Mouse (Mus musculus) heart, postnatal 10 days (tissue): Measurements from ENCODE around the gene Vps4b. TPM values are rescaled to one million over a fixed set of nuclear protein-coding genes. Genes with fewer than 3 reads are reported as not detected.

Source experiments
- DNase-seq, 2 experiments: peaks; one replicate each; pipeline ENCODE4 v3.0.0; 2021
- intact Hi-C: fragments of 180-260 bp; cut with DNase I; formaldehyde crosslinking; loops from one replicate; pipeline ENCODE4 v1.15.1; 2025
- total RNA-seq, 2 experiments: library from RNA; stranded (reverse); gene quantifications; 2 replicates each; pipeline ENCODE4 v1.2.3; 2021

Gene Vps4b
- total RNA-seq = 10 to 100 TPM; 48.5 to 57.3 TPM

DNA sequence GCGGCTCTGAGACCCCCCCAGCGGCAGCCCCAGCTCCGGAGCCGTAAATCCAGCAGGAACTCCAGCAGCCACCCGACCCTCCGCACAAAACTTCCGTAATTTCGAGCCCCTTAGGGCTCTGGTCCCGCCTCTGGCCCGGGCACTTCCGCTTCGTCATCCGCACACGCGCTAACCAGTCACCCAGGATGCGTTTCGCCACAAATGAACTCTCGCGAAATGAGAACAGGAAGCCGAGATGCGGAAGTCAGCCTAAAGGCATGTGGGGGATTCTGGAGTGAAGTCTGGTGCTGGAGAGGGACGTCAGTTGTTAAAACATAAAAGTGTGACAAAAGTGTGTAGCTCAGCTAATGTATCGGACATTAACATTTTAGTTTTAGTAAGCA lies at the start of gene Vps4b:
Gene Vps4b, minus strand, starts transcription at position 187 of the 383 bp plus-strand sequence.
- peak; percentile 96 for DNase-seq
- intact Hi-C loops = loop anchor here (10.0 kb wide), 1 partner anchor 722 kb away; no protein-coding TSS in a partner anchor

DNA sequence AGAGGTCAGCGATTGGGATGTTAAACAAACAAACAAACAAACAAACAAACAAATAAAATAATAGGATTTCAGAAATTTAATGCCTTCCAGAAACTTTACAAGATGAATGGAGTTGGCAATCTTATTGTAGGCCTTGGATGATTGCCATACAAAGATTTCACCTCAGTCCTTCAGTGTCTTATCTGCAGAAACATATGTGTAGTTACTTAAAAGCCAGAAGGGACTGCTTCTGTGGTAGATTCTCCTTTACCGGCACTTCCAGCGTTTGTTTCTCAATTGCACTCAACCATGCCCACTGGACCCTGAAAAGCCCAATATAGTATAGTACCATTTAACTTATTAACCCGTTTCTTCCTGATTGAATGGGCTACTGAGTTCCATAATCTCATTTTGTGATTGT lies 32.3 kb upstream of the Vps4b start:
- DNase-seq = no peak
- intact Hi-C loops = no loop called here

DNA sequence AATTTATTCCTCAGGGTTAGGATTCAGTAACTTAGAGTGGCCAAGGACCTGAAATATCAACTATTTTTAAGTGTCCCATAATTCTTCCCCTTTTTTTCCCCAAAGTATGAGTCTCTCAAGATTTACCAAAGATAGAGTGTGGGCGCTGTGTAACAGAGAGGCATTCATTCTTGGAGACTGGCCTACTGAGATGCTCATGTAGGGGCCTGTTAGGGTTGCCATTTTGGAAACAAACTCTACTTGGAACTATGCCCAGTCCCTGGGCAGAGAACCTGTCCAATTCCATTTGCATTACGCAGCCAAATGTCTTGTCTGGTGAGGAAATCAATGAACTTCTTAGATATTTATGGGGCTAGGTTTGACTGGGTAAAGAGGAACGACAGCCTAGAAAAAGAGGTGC lies 25.8 kb upstream of the Vps4b start:
- peak in 1 of 2 experiments; percentile 8 for DNase-seq
- intact Hi-C loops = no loop called here

DNA sequence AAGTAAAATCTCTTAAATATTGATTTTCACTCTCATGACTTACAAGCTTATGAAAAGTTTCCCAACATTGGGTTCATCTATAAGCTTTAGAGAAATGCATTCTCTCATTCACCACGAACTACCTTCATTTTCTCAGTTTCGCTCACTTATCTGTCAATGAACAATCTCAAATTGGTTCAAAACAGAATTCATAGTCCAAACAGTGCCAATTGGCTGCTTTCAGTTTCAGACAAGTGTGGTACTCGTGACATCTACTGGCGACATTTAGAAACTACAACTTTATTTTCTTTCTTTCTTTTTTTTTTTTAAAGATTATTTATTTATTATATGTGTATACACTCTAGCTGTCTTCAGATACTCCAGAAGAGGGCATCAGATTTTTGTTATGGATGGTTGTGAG lies 21.8 kb upstream of the Vps4b start:
- peak in 1 of 2 experiments; percentile 33 for DNase-seq
- intact Hi-C loops = loop anchor here (5.0 kb wide), 3 partner anchors 101 to 306 kb away; no protein-coding TSS in a partner anchor

DNA sequence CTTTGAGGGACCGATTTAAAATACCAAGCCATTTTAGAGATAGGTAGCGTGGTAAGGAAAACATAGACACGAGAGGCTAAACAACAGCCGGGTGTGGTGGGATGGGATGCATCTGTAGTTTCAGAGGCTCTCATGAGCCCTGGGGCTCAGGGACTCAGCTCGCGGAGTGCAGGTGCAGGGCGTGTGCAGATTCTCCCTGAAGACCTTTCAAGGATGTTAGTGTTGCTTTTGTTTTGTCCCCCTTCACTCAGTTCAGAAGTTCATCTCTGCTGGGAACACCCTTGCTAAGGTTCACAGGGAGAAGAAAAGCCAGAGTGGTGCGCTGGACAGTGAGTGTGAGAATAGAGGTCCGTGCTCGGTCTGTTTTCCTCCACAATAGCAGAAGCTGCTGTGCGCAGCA lies 20.2 kb upstream of the Vps4b start:
- intact Hi-C loops = loop anchor here (2.0 to 5.0 kb wide), 4 partner anchors 99 to 392 kb away; no protein-coding TSS in a partner anchor

DNA sequence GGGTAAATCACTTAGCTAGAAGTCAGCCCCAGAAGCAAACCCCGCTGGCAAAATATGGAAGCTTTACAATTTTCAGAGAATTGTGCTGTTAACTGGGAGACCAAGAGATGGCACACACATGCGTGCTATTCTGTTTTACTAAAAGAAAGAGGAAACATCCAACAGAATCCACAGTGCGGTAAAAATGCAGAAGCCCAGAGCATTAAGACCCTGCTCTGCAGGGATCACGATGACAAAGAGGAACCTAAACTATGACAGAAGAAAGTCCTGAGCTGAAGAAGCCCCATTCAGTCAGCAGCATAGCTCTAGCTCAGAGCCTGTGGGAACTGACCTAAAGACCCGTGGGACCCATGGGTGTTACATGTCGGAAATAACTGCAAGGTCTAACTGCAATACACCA lies 18.7 kb upstream of the Vps4b start:
- no peak for DNase-seq
- intact Hi-C loops = loop anchor here (5.0 kb wide), 3 partner anchors 98 to 303 kb away; no protein-coding TSS in a partner anchor

More for the DNA sequence above, 20.2 kb upstream of the Vps4b start:
- no peak for DNase-seq

DNA sequence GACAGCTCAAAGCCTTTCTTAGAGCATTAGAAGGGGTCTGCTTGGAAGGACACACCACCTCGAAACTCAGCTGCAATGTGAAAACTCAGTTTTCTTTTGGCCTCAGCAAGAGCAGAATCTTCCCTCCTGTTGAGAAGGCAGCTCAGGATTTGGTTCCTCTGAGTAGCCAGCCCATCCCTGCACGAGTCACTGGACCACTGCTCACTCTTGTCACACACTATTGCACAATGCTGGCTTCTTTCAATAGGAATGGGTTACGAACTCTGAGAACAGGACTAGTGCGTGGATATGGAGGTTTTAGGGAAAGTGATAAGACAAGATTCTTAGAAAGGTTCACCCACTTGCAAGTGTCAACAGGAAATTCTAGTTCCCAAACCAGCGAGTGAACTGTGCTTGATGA lies 18.3 kb upstream of the Vps4b start:
- no peak for DNase-seq
- intact Hi-C loops = loop anchor here (5.0 kb wide), 3 partner anchors 98 to 303 kb away; no protein-coding TSS in a partner anchor

DNA sequence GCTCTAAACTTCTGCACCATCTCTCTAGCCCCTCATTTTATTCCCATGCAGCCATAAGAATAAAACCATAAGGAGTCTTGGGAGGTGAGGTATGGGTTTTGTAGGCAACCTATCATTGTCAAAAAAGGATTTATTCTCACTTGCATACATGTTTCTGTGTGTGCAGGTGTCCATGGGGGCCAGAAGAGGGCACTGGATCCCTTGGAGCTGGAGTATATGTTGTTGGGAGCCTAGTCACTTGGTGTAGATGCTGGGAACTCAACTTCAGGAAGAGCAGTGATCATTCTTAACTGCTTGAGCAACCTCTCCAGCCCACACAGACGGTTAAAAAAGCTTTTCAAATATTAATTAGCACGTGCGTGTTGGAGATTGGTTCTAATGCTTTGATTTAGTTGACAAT lies 3.4 kb upstream of the Vps4b start:
- no peak for DNase-seq
- intact Hi-C loops = loop anchor here (10.0 kb wide), 1 partner anchor 725 kb away; no protein-coding TSS in a partner anchor

DNA sequence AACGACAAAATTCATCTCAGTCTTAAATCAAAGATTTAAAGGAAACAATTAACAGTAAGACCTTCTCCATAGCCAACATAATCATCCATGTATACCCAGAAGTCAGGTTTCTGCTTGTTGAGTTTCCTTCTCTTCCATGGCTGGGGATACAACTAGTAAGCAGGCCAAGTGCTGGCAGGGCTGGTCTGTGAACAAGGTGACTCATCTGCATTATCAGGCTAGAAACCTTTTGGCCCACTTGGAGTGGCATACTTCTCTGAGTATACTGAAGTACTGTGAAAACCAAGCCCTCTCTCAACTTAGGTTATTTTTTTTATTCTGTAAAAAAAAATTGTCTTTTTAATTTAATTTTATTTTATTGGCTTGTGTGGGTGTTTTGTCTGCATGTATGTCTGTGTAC lies 2.9 kb upstream of the Vps4b start:
- no peak for DNase-seq
- intact Hi-C loops = loop anchor here (10.0 kb wide), 1 partner anchor 725 kb away; no protein-coding TSS in a partner anchor

DNA sequence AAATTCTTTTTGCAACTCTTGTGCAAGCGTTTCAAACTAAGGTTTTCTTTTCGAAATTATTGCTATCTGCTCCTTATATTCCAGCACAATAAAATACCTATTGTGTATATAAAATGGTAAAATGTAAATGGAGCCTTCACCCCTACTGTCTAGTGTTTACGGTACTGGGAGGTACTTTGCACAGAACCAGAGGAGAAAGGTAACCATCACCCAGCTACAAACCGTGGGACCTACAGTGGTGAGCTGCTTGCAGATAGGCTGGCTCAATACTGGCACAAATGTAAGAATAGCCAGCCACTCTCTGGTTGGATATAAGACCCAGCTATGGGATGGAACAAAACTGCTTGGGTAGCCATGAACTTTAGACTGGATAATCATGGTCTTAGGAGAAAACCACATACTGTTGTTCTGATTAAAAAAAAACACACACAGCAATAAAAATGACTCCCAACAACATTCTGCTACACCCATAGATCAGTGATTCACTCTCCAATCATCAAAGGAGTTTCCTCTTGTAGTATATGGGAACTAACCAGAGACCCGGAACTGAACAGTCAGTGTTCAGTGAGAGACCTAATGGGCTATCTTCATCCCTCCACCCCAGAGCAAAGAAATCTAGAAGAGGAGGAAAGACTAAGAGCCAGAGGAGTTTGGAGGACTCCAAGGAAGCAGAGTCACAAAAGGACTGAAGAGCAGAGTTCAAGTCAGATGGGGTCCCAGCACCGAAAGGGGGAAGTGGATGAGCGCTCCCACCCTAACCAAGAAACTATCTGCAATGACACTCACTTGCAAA lies 655 bp upstream of the Vps4b start:
- peak in 1 of 2 experiments; percentile 12 for DNase-seq
- intact Hi-C loops = loop anchor here (10.0 kb wide), 1 partner anchor 722 kb away; no protein-coding TSS in a partner anchor

DNA sequence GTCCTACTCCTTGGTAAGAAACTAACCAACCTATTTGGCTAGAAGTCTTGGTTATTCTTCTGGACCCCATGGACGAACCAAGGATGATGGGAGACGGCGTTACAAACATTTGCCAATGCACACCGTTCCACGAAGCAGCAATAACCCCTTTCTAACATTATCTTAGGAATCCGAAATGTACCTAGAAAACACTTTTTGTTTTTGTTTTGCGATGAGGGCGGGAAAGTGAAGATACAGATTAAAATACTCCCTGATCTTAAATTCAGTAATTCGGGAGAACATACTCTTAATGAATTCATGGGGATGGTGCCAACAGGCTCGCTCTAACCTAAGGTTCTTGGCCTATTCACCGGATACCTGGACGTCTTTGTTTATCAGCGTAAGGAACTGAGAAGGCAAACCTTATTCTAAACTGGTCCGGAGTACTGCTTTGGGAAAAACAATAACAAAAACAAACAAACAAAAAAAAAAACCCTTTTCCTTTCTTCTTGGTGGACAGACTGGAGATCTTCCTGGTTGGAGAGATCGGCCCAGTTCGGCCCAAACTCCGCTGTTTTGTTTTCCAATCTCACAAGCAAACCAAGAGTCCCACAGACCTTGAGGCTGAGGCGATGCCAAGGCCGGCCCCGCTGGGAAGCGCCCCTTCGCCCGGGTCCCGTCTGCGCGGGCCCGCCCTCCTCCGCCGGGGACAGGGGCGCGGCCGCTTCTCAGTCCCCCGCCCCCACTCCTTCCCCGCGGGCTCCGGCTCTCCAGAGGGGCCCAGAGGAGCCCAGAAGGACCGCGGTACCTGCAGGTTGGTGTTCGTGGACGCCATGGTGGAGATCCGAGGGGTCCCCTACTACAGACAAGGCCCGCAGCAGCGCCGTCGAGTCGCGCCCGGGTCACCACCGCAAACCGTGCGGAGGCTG lies 640 bp downstream of the Vps4b start:
- peak in 1 of 2 experiments; percentile 13 for DNase-seq
- intact Hi-C loops = loop anchor here (2.0 to 10.0 kb wide), 2 partner anchors 35 to 721 kb away; no protein-coding TSS in a partner anchor

DNA sequence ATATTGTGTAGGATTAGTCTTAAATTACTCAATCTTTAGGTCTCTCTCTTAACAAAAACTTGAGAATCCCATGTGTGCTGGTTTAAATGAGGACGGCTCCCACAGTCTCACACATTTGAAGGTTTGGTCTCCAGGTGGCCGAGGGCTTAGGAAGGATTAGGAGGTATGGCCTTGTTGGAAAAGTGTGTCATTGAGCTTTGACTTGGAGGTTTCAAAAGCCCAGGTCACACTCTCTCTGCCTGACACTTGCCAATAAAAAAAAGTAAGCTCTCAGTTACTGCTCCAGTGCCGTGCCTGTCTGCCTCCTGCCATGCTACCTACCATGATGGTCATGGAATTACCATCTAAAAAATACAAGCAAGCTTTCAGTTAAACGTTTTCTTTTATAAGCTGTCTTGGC lies 21.6 kb downstream of the Vps4b start:
- intact Hi-C loops = no loop called here

DNA sequence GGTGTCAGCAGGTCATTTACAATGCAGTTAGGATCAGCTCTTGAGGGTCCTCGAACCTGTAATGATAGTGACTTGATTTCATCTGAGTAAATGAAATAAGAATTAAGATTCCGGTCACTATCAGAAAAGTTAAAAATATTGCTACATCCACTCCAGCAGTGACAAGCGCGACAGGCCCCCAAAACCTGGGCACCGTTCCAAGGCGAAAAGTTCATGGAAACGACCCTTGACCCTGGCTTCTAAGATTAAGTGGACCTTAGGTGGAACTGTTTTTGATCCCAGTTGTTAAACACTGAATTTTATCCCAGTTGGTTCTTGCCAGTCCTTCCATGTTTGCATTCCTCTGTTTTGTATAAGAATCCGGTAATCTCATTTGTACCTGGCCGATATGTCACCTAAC lies 22.4 kb downstream of the Vps4b start:
- intact Hi-C loops = no loop called here
- DNase-seq = no peak

More for the DNA sequence above, 21.6 kb downstream of the Vps4b start:
- no peak for DNase-seq

DNA sequence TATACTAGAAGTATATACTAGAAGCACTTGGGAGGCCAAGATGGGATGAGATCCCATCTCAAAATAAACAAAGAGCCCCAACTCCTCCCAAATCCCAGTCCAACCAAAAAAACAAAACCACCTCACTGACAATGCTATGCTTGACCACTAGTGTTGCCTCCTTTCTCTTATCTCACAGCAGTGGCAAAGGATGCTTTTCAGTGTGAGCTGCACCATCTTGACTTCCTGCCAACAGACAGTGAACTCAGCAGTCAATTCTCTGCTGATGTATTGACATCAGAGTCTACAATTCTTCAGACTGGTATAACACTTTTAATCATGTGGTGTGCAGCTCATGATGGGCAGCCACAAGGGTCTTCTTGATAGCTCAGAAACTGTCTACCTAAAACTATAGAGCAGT lies 27.8 kb downstream of the Vps4b start:
- DNase-seq = no peak
- intact Hi-C loops = no loop called here

DNA sequence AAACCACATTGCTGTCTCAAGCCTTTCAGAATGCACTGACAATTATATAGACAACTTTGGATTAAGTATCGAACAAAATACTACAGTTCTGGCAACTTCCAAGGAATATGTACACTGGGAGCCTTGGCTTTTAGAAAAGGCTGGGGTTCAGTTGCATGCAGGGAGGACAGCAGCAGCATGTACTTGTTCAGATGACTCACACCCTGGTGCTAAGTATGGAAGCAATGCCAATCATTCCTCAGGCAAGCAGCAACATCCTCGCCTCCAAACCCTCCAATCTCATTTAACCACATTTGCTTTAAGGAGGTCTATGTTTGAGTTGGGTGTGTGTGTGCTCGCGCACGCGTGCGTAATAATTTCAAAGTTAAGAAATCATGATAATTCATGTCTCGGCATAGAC lies 30.8 kb downstream of the Vps4b start:
- no peak for DNase-seq
- intact Hi-C loops = no loop called here

DNA sequence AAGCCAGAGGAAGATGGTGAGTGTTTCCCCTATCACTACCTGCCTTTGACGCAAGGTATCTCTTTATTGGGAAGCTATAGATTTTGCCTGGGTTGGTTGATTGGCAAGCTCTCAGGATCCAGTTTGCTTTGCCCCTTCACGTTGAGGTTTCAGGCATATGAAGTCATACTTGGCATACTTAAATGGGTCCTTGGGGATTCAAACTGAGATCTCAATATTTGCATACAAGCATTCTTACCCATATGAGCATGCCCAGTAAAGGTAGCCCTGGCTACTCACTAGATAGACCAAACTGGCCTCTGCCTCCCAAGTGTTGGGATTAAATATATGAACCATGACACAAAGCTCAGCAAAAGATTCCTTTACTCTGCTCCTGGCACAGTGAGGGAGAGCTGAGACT lies 31.7 kb downstream of the Vps4b start:
- intact Hi-C loops = no loop called here
- DNase-seq = no peak

DNA sequence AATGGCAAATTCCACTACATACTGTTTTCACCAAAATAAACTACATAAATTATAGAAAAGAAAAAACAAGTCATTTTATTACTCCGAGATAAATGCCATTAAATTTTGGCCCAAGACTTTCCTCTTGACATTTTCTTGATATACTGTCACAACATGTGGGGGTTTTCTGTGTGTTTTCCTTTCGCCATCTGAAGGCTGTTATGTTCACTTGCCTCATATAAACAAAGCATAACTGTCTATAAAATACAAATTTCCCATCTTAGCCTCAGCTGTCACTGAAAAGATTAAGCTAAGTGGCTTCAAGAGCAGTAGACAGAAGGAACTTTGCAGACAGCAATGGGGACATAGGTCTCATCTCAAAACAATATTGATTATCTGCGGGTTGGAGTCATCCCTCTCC lies 32.2 kb downstream of the Vps4b start:
- DNase-seq = no peak
- intact Hi-C loops = no loop called here

DNA sequence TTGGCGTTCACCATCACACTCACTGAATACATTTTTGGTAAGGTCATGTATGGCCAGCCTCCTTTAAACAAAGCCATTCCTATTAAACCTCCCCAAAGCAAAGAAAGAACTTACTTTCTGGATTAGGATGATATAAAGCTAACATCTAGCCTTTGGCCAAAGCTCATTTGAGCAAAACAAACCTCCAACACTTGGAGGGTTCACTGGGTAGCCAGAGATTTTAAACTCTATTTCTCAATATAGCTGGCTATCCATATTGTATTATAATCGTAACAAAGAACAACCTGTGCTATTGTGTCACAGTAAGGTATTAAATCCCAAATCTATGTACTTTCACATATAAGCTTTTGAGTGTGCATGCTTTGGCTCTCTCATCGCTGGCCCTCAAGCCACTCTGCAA lies 35.8 kb downstream of the Vps4b start:
- intact Hi-C loops = loop anchor here (2.0 kb wide), 1 partner anchor 34 kb away; no protein-coding TSS in a partner anchor
- no peak for DNase-seq

DNA sequence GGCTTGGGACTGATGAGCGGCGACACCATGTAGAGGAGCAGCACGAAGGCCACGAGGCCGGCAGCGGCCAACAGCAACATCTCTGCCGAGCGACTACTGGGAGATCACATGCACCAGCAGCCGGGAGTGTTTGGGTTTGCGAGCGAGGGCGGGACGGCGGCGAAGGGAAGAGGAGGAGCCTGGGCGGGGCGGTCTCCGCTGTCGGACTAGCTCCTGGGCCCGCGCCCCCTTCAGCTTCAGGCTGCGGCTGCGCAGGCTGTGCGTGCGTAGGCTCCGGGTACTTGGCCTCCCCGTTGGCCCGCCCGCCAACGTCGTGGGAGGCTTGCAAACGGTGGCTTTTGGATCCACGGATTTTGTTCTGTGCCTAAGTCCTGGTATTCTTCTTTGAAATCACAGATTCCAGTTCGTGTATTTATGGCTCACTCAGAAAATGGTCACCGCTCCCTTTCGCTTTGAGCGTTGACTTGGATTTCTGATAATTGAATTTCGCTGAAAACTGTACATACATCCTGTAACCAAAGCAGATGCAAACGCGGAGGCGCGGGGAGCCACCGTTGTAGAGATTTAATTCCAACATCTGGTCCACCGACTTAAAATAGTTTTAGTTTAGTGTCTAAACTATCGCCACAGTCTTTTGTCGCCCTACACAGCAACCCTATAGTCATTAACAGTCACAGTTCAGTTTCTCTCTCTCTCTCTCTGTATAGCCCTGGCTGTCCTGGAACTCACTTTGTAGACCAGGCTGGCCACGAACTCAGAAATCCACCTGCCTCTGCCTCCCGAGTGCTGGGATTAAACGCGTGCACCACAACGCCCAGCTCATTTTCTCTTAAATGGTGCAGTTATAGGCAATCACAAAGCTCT lies 36.7 kb downstream of the Vps4b start, which contains the start of gene Kdsr:
Gene Kdsr, minus strand, starts transcription at position 156 of the 864 bp plus-strand sequence.
- intact Hi-C loops = loop anchor here (1.0 to 2.0 kb wide), 2 partner anchors 35 to 215 kb away; no protein-coding TSS in a partner anchor

More for the DNA sequence above, 36.7 kb downstream of the Vps4b start, which contains the start of gene Kdsr:
- DNase-seq = peak; percentile 97 to 98
